Mouse (Mus musculus) megakaryocyte, embryonic 14.5 days (primary cell): Measurements from ENCODE around the gene Rnf123.

Experiments
- FLI1 ChIP-seq: IDR thresholded peaks from 2 replicates; pipeline ENCODE4 v1.6.1; 2012; ENCODE audit warnings: low read length, inconsistent platforms, mixed read lengths
- GATA1 ChIP-seq: IDR thresholded peaks from 3 replicates; pipeline ENCODE4 v1.6.1; 2012; ENCODE audit warnings: mixed read lengths, low read length, inconsistent platforms, borderline replicate concordance

DNA sequence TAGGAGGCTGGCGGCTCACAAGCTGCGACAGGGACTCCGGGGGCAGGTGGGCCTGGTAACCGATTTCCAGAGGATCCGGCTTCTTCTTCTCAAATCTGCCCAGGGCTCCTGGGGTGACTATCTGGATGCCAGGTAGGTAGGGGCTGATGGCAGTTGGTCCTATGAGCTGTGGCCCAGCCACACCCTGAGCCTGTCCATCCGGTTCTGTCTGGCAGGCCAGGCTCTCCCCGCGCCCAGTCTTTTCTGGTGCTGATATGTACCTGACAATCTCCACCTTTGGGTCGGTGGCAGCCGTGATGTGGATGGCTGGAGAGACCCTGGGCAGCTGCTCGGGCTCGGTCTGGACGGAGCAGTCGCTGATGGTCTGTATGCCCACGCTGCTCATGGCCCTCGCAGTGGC is 27.0 kb upstream of the Rnf123 start:
- TF ChIP-seq GATA1 = no peak
- TF ChIP-seq FLI1 = no peak
